Mouse (Mus musculus) kidney, postnatal 0 days (tissue): ENCODE results near the gene Rpap3. TPM values are rescaled to one million over a fixed set of nuclear protein-coding genes. Genes with fewer than 3 reads are reported as not detected.

ENCODE experiments used
- ATAC-seq: fragments of 200-750 bp; cut with Nextera tagmentation; replicated peaks from 2 replicates; pipeline ENCODE4 v1.8.0; 2017; ENCODE audit warnings: low read depth, moderate number of reproducible peaks, moderate TSS enrichment, moderate library complexity; ENCODE audit not compliant: low FRiP score
- DNase-seq: peaks from one replicate; pipeline ENCODE4 v3.0.0-alpha.2; 2016; ENCODE audit warnings: low spot score
- H3K27ac ChIP-seq: fragments of 300-500 bp; sonication (generic); 2 replicates; pipeline ENCODE4 v1.5.1; 2014; ENCODE audit warnings: mild to moderate bottlenecking
- H3K27me3 ChIP-seq: fragments of 300-500 bp; sonication (generic); 2 replicates; pipeline ENCODE4 v1.6.1; 2014; ENCODE audit warnings: low read length, mixed read lengths; ENCODE audit not compliant: insufficient read depth
- H3K36me3 ChIP-seq: fragments of 300-500 bp; sonication (generic); 2 replicates; pipeline ENCODE4 v1.6.1; 2014; ENCODE audit warnings: low read length, mixed read lengths; ENCODE audit not compliant: insufficient read depth
- H3K4me1 ChIP-seq: fragments of 300-500 bp; sonication (generic); replicated peaks from 2 replicates; pipeline ENCODE4 v1.6.1; 2014; ENCODE audit warnings: antibody characterized with exemption, low read length, mixed read lengths; ENCODE audit not compliant: insufficient read depth
- H3K4me2 ChIP-seq: fragments of 300-500 bp; sonication (generic); 2 replicates; pipeline ENCODE4 v1.6.1; 2014; ENCODE audit warnings: mild to moderate bottlenecking, low read length, moderate library complexity, mixed read lengths
- H3K4me3 ChIP-seq: fragments of 300-500 bp; sonication (generic); replicated peaks from 2 replicates; pipeline ENCODE4 v1.5.1; 2014; ENCODE audit warnings: low read depth, low read length
- H3K9ac ChIP-seq: fragments of 300-500 bp; sonication (generic); 2 replicates; pipeline ENCODE4 v1.6.1; 2014; ENCODE audit warnings: low read depth, low read length
- H3K9me3 ChIP-seq: fragments of 300-500 bp; sonication (generic); replicated peaks from 2 replicates; pipeline ENCODE4 v1.6.1; 2016; ENCODE audit warnings: low read length, inconsistent platforms, mixed read lengths
- CTCF ChIP-seq: IDR thresholded peaks from 2 replicates; pipeline ENCODE4 v1.5.1; 2016; ENCODE audit warnings: antibody characterized with exemption, low read depth, mild to moderate bottlenecking, moderate library complexity
- WGBS: fragments of 180-500 bp; shearing (Covaris S2); extraction: QIAGEN DNeasy Blood & Tissue Kit; methylation state at CpG from one replicate; pipeline ENCODE4 v1.1.7; 2014; 5-methylcytosine and 5-hydroxymethylcytosine counted together
- polyA plus RNA-seq: library from polyadenylated mRNA; unstranded; fragments of >200 nt; fragmentation: Nextera tagmentation; extraction: Ambion mirVana; gene quantifications from 2 replicates; pipeline ENCODE4 v1.2.1, GENCODE M21; 2015

Rpap3 gene
- polyA plus RNA-seq, 1 experiment from 2014 or later = 36.3 TPM

GRCm38 (mm10) chr15:97682053-97682452, 23.6 kb downstream of the Rpap3 start:
- Histone ChIP-seq H3K27me3 (no peaks in the 10 kb centered on the region), H3K27ac (no peak overlapping the region), H3K9ac (no peak overlapping the region), H3K4me1 (no peaks in the 10 kb centered on the region; the same call in 1 of the 2 replicates), H3K36me3 (peaks cover 46% of the 10 kb centered on the region), H3K4me2 (0 out of 2 replicates have a peak overlapping the region, but pooled peaks have one; percentile 27), H3K9me3 (no peaks in the 10 kb centered on the region), H3K4me3 (no peak overlapping the region)
- DNase-seq (no peak), ATAC-seq (0 out of 2 replicates have a peak, but pooled peaks have one; percentile 35)
- WGBS = 63% methylated on average over 8 of the region's 8 CpGs
- no peak for TF ChIP-seq CTCF

GRCm38 (mm10) chr15:97679991-97680681, 25.5 kb downstream of the Rpap3 start:
- Histone ChIP-seq H3K27ac (no peak overlapping the region), H3K27me3 (no peaks in the 10 kb centered on the region), H3K4me3 (no peak overlapping the region), H3K4me2 (no peak overlapping the region), H3K9me3 (no peaks in the 10 kb centered on the region), H3K36me3 (peaks cover 42% of the 10 kb centered on the region), H3K9ac (no peak overlapping the region), H3K4me1 (no peaks in the 10 kb centered on the region; the same call in 1 of the 2 replicates)
- ATAC-seq (peak; percentile 51), DNase-seq (no peak)
- TF ChIP-seq CTCF = no peak
- 52% methylated on average over 18 of the region's 18 CpGs for WGBS

GRCm38 (mm10) chr15:97677341-97677740, 28.3 kb downstream of the Rpap3 start:
- H3K9me3 ChIP-seq = no peaks in the 10 kb centered on the region
- ATAC-seq (no peak), DNase-seq (no peak)
- TF ChIP-seq CTCF = no peak
- no peak overlapping the region for H3K4me3 ChIP-seq
- H3K4me2 ChIP-seq = no peak overlapping the region
- WGBS = 93% methylated on average over 3 of the region's 3 CpGs
- no peak overlapping the region for H3K27ac ChIP-seq
- H3K9ac ChIP-seq = no peak overlapping the region
- H3K36me3 ChIP-seq = peaks cover 45% of the 10 kb centered on the region
- H3K4me1 ChIP-seq = no peaks in the 10 kb centered on the region
- no peaks in the 10 kb centered on the region for H3K27me3 ChIP-seq

- no peak overlapping the region for H3K27ac ChIP-seq
- ATAC-seq (no peak), DNase-seq (no peak)
- WGBS = 87% methylated on average over 13 of the region's 13 CpGs
- H3K9me3 ChIP-seq = no peaks in the 10 kb centered on the region
- no peaks in the 10 kb centered on the region for H3K27me3 ChIP-seq
- no peaks in the 10 kb centered on the region for H3K4me1 ChIP-seq
- H3K36me3 ChIP-seq = peaks cover 38% of the 10 kb centered on the region
- no peak overlapping the region for H3K9ac ChIP-seq
- H3K4me3 ChIP-seq = no peak overlapping the region
- TF ChIP-seq CTCF = no peak
- H3K4me2 ChIP-seq = no peak overlapping the region
Measured at GRCm38 (mm10) chr15:97675927-97676326, 29.7 kb downstream of the Rpap3 start.

GRCm38 (mm10) chr15:97674423-97674822, 31.2 kb downstream of the Rpap3 start:
- TF ChIP-seq CTCF = no peak

GRCm38 (mm10) chr15:97673256-97674000, 32.2 kb downstream of the Rpap3 start:
- no peaks in the 10 kb centered on the region for H3K4me1 ChIP-seq
- no peak overlapping the region for H3K4me2 ChIP-seq
- 87% methylated on average over 7 of the region's 7 CpGs for WGBS
- DNase-seq (no peak), ATAC-seq (no peak)
- H3K36me3 ChIP-seq = peaks cover 37% of the 10 kb centered on the region
- no peak for TF ChIP-seq CTCF
- H3K27me3 ChIP-seq = no peaks in the 10 kb centered on the region
- no peak overlapping the region for H3K9ac ChIP-seq
- H3K27ac ChIP-seq = no peak overlapping the region
- no peaks in the 10 kb centered on the region for H3K9me3 ChIP-seq
- no peak overlapping the region for H3K4me3 ChIP-seq

More at GRCm38 (mm10) chr15:97674423-97674822, 31.2 kb downstream of the Rpap3 start:
- DNase-seq (no peak), ATAC-seq (no peak)
- WGBS = 95% methylated on average over 4 of the region's 4 CpGs
- H3K4me1 ChIP-seq = no peaks in the 10 kb centered on the region
- H3K27ac ChIP-seq = no peak overlapping the region
- no peaks in the 10 kb centered on the region for H3K27me3 ChIP-seq
- H3K4me3 ChIP-seq = no peak overlapping the region
- H3K4me2 ChIP-seq = no peak overlapping the region
- no peaks in the 10 kb centered on the region for H3K9me3 ChIP-seq
- peaks cover 38% of the 10 kb centered on the region for H3K36me3 ChIP-seq
- H3K9ac ChIP-seq = no peak overlapping the region
